Mouse (Mus musculus): ENCODE data around the gene Hspa2. TPM values are rescaled to one million over a fixed set of nuclear protein-coding genes. Genes with fewer than 3 reads are reported as not detected.

Hspa2 gene
- polyA plus RNA-seq, 1 experiment, result not detected

- Histone ChIP-seq H3K4me3 (ENCODE audit: insufficient read depth, low read depth, low read length) (peak within 1 kb of the TSS; percentile 94), H3K27ac (ENCODE audit: insufficient read depth, low read depth, low read length) (peak within 1 kb of the TSS; percentile 97), H3K4me1 (ENCODE audit: control insufficient read depth, insufficient read depth, low read length) (peaks cover 8% of the 10 kb centered on the region)
- TF ChIP-seq POLR2A (IDR thresholded peaks at IDR 0.05; ENCODE audit: insufficient read depth, low read depth, low read length) (peak; percentile 89; the same call in 1 of the 2 replicates), CTCF (IDR thresholded peaks at IDR 0.05; ENCODE audit: insufficient read depth, low read depth, low read length) (no peak)
- under 1% methylated on average over 96 of the region's 96 CpGs for WGBS
Measured at GRCm38 (mm10) chr12:76369206-76369977, 34.6 kb upstream of the Hspa2 start, which contains the start of gene Zbtb25. Zbtb25 (minus strand) TSS chr12:76369602.

- peak within 1 kb of the TSS; percentile 97 for H3K27ac ChIP-seq (ENCODE audit: insufficient read depth, low read depth, low read length)
- WGBS, result under 1% methylated on average over 95 of the region's 99 CpGs
- H3K4me1 ChIP-seq (ENCODE audit: control insufficient read depth, insufficient read depth, low read length), result peaks cover 8% of the 10 kb centered on the region
- H3K4me3 ChIP-seq (ENCODE audit: insufficient read depth, low read depth, low read length), result peak within 1 kb of the TSS; percentile 94
- no peak; the same call in 1 of the 2 replicates for TF ChIP-seq POLR2A (IDR thresholded peaks at IDR 0.05; ENCODE audit: insufficient read depth, low read depth, low read length)
- TF ChIP-seq CTCF (IDR thresholded peaks at IDR 0.05; ENCODE audit: insufficient read depth, low read depth, low read length), result no peak
Measured at GRCm38 (mm10) chr12:76369978-76370830, 33.8 kb upstream of the Hspa2 start, which contains the start of gene Zbtb1. Zbtb1 (plus strand) TSS chr12:76370266.

- Histone ChIP-seq H3K27ac (ENCODE audit: insufficient read depth, low read depth, low read length) (peak overlapping the region; percentile 83), H3K4me3 (ENCODE audit: insufficient read depth, low read depth, low read length) (peak overlapping the region; percentile 94), H3K4me1 (ENCODE audit: control insufficient read depth, insufficient read depth, low read length) (peaks cover 8% of the 10 kb centered on the region)
- TF ChIP-seq POLR2A (IDR thresholded peaks at IDR 0.05; ENCODE audit: insufficient read depth, low read depth, low read length), result 0 out of 2 replicates have a peak, but pooled peaks have one; percentile 19
- TF ChIP-seq CTCF (IDR thresholded peaks at IDR 0.05; ENCODE audit: insufficient read depth, low read depth, low read length), result no peak
- WGBS, result under 1% methylated on average over 60 of the region's 63 CpGs
Measured at GRCm38 (mm10) chr12:76370831-76371571, 33.0 kb upstream of the Hspa2 start.

DNA sequence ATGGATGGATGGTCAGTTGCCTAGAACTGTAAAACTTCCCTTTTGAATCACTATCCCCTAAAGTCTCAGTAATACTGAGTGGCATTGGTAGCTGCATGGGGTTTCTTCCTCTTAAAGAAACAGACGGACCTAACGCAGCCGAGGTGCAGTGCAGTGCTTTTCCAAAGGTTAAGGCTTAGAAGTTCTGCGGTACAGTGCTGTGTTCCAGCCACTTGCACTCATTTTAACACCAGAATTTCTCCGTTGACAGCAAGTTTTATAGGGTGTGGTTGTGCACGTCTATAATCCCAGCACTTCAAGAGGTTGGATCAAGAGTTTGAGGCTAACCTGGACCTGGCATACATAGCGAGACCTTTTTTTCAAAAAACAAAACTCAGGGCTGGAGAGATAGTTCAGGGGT lies 31.9 kb upstream of the Hspa2 start:
- 58% methylated on average over 7 of the region's 7 CpGs for WGBS
- Histone ChIP-seq H3K4me3 (ENCODE audit: insufficient read depth, low read depth, low read length) (no peak overlapping the region), H3K4me1 (ENCODE audit: control insufficient read depth, insufficient read depth, low read length) (peaks cover 8% of the 10 kb centered on the region), H3K27ac (ENCODE audit: insufficient read depth, low read depth, low read length) (no peak overlapping the region)
- TF ChIP-seq POLR2A (IDR thresholded peaks at IDR 0.05; ENCODE audit: insufficient read depth, low read depth, low read length), result no peak
- TF ChIP-seq CTCF (IDR thresholded peaks at IDR 0.05; ENCODE audit: insufficient read depth, low read depth, low read length), result no peak

DNA sequence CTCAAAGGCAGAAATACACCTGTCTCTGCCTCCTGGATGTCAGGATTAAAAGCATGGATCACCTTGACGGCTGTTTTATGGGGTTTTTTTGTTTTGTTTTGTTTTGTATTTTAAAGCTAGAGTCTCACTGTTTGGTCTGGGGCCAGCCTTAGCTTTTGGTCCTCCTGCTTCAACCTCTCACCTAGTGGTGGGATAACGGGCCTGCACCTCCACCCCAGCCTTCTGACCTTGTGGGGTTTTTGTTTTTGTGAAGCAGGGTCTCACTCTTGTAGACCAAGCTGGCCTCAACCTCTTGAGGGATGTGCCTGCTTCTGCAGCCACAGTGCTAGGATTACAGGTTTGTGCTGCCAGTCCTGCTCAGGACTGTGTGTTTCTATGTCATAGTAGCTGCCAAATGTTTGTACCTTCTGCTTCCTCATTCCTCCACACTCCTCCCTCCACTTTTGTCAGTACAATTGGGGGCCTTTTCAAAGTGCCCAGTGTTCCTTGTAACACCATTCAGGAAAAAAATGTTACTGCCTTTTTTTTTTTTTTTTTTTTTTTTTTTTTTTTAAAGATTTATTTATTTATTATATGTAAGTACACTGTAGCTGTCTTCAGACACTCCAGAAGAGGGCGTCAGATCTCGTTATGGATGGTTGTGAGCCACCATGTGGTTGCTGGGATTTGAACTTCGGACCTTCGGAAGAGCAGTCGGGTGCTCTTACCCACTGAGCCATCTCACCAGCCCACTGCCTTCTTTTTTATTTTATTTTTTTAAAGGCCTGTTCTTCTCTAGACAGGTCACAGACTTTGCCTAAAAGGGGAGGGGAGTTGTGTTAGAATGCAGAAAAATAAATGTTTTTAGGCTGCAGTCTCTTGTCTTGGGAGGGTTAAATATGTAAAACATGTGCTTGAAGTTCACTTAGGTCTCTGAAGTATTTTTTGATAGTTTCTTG lies 30.8 kb upstream of the Hspa2 start:
- 85% methylated on average over 5 of the region's 7 CpGs for WGBS
- peaks cover 5% of the 10 kb centered on the region; the same call in 1 of the 2 replicates for H3K4me1 ChIP-seq (ENCODE audit: control insufficient read depth, insufficient read depth, low read length)
- no peak for TF ChIP-seq CTCF (IDR thresholded peaks at IDR 0.05; ENCODE audit: insufficient read depth, low read depth, low read length)
- no peak for TF ChIP-seq POLR2A (IDR thresholded peaks at IDR 0.05; ENCODE audit: insufficient read depth, low read depth, low read length)
- H3K4me3 ChIP-seq (ENCODE audit: insufficient read depth, low read depth, low read length), result no peak overlapping the region
- H3K27ac ChIP-seq (ENCODE audit: insufficient read depth, low read depth, low read length), result no peak overlapping the region

GRCm38 (mm10) chr12:76373991-76374390 lies 30.0 kb upstream of the Hspa2 start:
- Histone ChIP-seq H3K4me3 (ENCODE audit: insufficient read depth, low read depth, low read length) (no peak overlapping the region), H3K4me1 (ENCODE audit: control insufficient read depth, insufficient read depth, low read length) (peaks cover 5% of the 10 kb centered on the region; the same call in 1 of the 2 replicates), H3K27ac (ENCODE audit: insufficient read depth, low read depth, low read length) (no peak overlapping the region)
- WGBS, result 81% methylated on average over 6 of the region's 6 CpGs
- TF ChIP-seq POLR2A (IDR thresholded peaks at IDR 0.05; ENCODE audit: insufficient read depth, low read depth, low read length) (no peak), CTCF (IDR thresholded peaks at IDR 0.05; ENCODE audit: insufficient read depth, low read depth, low read length) (no peak)

DNA sequence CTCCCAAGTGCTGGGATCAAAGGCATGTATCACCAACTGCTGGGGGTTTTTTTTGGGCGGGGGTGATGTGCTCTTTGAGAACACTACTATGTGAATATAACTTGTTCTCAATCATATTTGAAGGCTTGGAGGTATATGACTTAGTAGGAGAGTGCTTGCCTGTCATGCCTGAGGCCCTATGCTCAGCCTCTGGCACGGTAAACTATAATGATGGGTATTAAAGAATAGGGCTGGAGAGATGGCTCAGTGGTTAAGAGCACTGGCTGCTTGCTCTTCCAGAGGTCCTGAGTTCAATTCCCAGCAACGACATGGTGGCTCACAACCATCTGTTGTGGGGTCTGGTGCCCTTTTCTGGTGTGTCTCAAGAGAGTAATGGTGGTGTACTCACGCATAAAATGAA lies 29.1 kb upstream of the Hspa2 start:
- H3K27ac ChIP-seq (ENCODE audit: insufficient read depth, low read depth, low read length), result no peak overlapping the region
- no peak for TF ChIP-seq CTCF (IDR thresholded peaks at IDR 0.05; ENCODE audit: insufficient read depth, low read depth, low read length)
- no peak for TF ChIP-seq POLR2A (IDR thresholded peaks at IDR 0.05; ENCODE audit: insufficient read depth, low read depth, low read length)
- peaks cover 5% of the 10 kb centered on the region; the same call in 1 of the 2 replicates for H3K4me1 ChIP-seq (ENCODE audit: control insufficient read depth, insufficient read depth, low read length)
- WGBS, result 86% methylated on average over 4 of the region's 4 CpGs
- H3K4me3 ChIP-seq (ENCODE audit: insufficient read depth, low read depth, low read length), result no peak overlapping the region

All from olfactory bulb, adult 2 months (tissue).